Mouse (Mus musculus): ENCODE data around the gene Gm45021. TPM values are rescaled to one million over a fixed set of nuclear protein-coding genes. Genes with fewer than 3 reads are reported as not detected.

The Gm45021 gene
- polyA plus RNA-seq, 1 experiment from 2014 or later, result not detected

DNA sequence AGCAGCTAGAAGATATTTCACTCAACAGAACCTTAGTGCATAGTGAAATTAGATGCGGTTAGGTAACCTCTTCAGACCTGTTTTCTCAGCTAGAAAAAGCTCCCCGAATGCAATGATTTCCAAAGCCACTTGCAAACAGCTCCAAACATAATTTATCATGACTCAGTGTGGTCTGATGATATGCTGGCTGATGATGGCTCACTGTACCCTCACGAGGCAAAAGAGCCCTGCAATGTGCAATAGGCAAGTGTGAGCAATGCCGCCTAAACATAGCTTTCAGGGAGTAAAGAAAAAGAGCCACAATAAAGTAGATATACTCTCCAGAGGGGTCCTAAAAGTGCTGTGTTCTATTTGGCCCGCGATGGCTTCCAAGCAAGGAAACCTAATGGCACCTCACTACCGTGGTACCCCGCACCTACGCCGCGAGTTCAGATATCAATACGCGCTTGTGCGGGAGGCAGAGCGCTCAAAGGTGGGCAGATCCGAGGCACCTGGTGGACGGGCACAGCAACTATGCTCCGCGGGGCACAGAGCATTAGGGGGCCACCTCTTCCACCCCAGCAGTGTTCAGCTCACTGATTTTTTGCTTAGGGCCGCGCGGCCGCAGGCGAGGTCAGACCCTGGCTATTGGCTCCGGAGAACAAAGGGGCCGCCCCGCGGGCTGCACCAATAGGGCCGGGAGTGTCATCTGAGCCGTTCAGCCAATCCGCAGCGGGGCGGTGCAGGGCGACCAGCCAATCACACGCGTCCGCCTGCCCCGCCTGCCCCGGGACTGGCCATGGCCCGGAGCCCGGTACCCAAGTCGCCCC is 12.1 kb downstream of the Gm45021 start, which contains the start of gene Zfp775:
Zfp775 (plus strand) TSS at position 793 of the 809 bp plus-strand sequence.
- Histone ChIP-seq H3K27me3 (replicated peaks; ENCODE audit: control insufficient read depth, insufficient read depth, low read length) (no peaks in the 10 kb centered on the region), H3K4me1 (replicated peaks; ENCODE audit: control insufficient read depth, insufficient read depth, low read length) (0 out of 2 replicates have a peak, but pooled peaks cover 3% of the 10 kb centered on the region), H3K4me2 (replicated peaks; ENCODE audit: low read depth) (peak within 1 kb of the TSS; percentile 92), H3K36me3 (ENCODE audit: control insufficient read depth, insufficient read depth) (peaks cover 29% of the 10 kb centered on the region), H3K27ac (ENCODE audit: low read depth, low read length) (peak within 1 kb of the TSS; percentile 41; the same call in 1 of the 2 replicates), H3K9ac (ENCODE audit: low read depth, low read length) (peak within 1 kb of the TSS; percentile 59), H3K9me3 (ENCODE audit: control insufficient read depth) (no peaks in the 10 kb centered on the region), H3K4me3 (ENCODE audit: low read depth, low read length) (peak within 1 kb of the TSS; percentile 70)
- WGBS, result 4% methylated on average over 42 of the region's 42 CpGs
- no peak for TF ChIP-seq CTCF (IDR thresholded peaks at IDR 0.05; ENCODE audit: low read depth)
- peak; percentile 98 for ATAC-seq

- peak; percentile 74 for ATAC-seq
- WGBS, result under 1% methylated on average over 28 of the region's 28 CpGs
Measured at GRCm38 (mm10) chr6:48602080-48602741, 12.8 kb downstream of the Gm45021 start.

GRCm38 (mm10) chr6:48608124-48608523 is 18.7 kb downstream of the Gm45021 start:
- WGBS, result 70% methylated on average over 2 of the region's 2 CpGs
- Histone ChIP-seq H3K27me3 (replicated peaks; ENCODE audit: control insufficient read depth, insufficient read depth, low read length) (no peaks in the 10 kb centered on the region), H3K4me2 (replicated peaks; ENCODE audit: low read depth) (no peak overlapping the region), H3K9ac (ENCODE audit: low read depth, low read length) (no peak overlapping the region), H3K27ac (ENCODE audit: low read depth, low read length) (no peak overlapping the region), H3K4me3 (ENCODE audit: low read depth, low read length) (no peak overlapping the region), H3K4me1 (replicated peaks; ENCODE audit: control insufficient read depth, insufficient read depth, low read length) (no peaks in the 10 kb centered on the region), H3K9me3 (ENCODE audit: control insufficient read depth) (no peaks in the 10 kb centered on the region), H3K36me3 (ENCODE audit: control insufficient read depth, insufficient read depth) (no peaks in the 10 kb centered on the region)
- TF ChIP-seq CTCF (IDR thresholded peaks at IDR 0.05; ENCODE audit: low read depth), result no peak
- no peak for ATAC-seq

More at GRCm38 (mm10) chr6:48602080-48602741, 12.8 kb downstream of the Gm45021 start:
- no peak for TF ChIP-seq CTCF (IDR thresholded peaks at IDR 0.05; ENCODE audit: low read depth)
- Histone ChIP-seq H3K9me3 (ENCODE audit: control insufficient read depth) (no peaks in the 10 kb centered on the region), H3K27ac (ENCODE audit: low read depth, low read length) (peak overlapping the region; percentile 41; the same call in 1 of the 2 replicates), H3K4me3 (ENCODE audit: low read depth, low read length) (peak overlapping the region; percentile 70), H3K9ac (ENCODE audit: low read depth, low read length) (peak overlapping the region; percentile 59), H3K27me3 (replicated peaks; ENCODE audit: control insufficient read depth, insufficient read depth, low read length) (no peaks in the 10 kb centered on the region), H3K36me3 (ENCODE audit: control insufficient read depth, insufficient read depth) (peaks cover 21% of the 10 kb centered on the region), H3K4me2 (replicated peaks; ENCODE audit: low read depth) (peak overlapping the region; percentile 92), H3K4me1 (replicated peaks; ENCODE audit: control insufficient read depth, insufficient read depth, low read length) (0 out of 2 replicates have a peak, but pooled peaks cover 3% of the 10 kb centered on the region)

DNA sequence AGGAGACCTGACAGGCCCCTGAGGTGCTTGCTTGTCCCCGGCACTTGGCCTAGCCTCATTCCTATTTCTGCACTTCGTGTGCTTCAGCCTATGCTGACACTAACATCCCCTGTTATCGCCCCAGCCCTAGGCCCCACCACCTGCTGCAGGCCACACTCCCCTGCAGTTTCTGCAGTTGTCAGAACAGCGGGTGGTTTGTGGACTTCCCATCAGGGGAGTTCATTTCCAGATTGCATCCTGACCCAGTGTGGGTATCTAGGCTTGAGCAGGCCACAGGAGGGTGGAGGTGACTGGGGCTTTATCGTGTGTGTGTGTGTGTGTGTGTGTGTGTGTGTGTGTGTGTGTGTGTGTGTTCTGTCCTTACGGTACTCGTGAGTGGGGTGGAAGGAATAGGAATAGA is 20.1 kb downstream of the Gm45021 start:
- H3K4me3 ChIP-seq (ENCODE audit: low read depth, low read length), result no peak overlapping the region

GRCm38 (mm10) chr6:48610657-48611056 is 21.2 kb downstream of the Gm45021 start:
- Histone ChIP-seq H3K9me3 (ENCODE audit: control insufficient read depth) (no peaks in the 10 kb centered on the region), H3K27ac (ENCODE audit: low read depth, low read length) (no peak overlapping the region), H3K4me1 (replicated peaks; ENCODE audit: control insufficient read depth, insufficient read depth, low read length) (no peaks in the 10 kb centered on the region), H3K4me2 (replicated peaks; ENCODE audit: low read depth) (no peak overlapping the region), H3K9ac (ENCODE audit: low read depth, low read length) (no peak overlapping the region), H3K4me3 (ENCODE audit: low read depth, low read length) (no peak overlapping the region), H3K36me3 (ENCODE audit: control insufficient read depth, insufficient read depth) (peaks cover 8% of the 10 kb centered on the region; the same call in 1 of the 2 replicates), H3K27me3 (replicated peaks; ENCODE audit: control insufficient read depth, insufficient read depth, low read length) (no peaks in the 10 kb centered on the region)
- ATAC-seq, result no peak
- WGBS, result 51% methylated on average over 3 of the region's 3 CpGs
- TF ChIP-seq CTCF (IDR thresholded peaks at IDR 0.05; ENCODE audit: low read depth), result peak; percentile 52

More for the DNA sequence above, 20.1 kb downstream of the Gm45021 start:
- no peak for ATAC-seq
- H3K4me2 ChIP-seq (replicated peaks; ENCODE audit: low read depth), result no peak overlapping the region
- no peak overlapping the region for H3K27ac ChIP-seq (ENCODE audit: low read depth, low read length)
- TF ChIP-seq CTCF (IDR thresholded peaks at IDR 0.05; ENCODE audit: low read depth), result no peak
- H3K36me3 ChIP-seq (ENCODE audit: control insufficient read depth, insufficient read depth), result peaks cover 8% of the 10 kb centered on the region; the same call in 1 of the 2 replicates
- H3K4me1 ChIP-seq (replicated peaks; ENCODE audit: control insufficient read depth, insufficient read depth, low read length), result no peaks in the 10 kb centered on the region
- no peaks in the 10 kb centered on the region for H3K27me3 ChIP-seq (replicated peaks; ENCODE audit: control insufficient read depth, insufficient read depth, low read length)
- H3K9ac ChIP-seq (ENCODE audit: low read depth, low read length), result no peak overlapping the region
- no peaks in the 10 kb centered on the region for H3K9me3 ChIP-seq (ENCODE audit: control insufficient read depth)
- WGBS, result 69% methylated on average over 7 of the region's 7 CpGs

GRCm38 (mm10) chr6:48613464-48613863 is 24.1 kb downstream of the Gm45021 start:
- 92% methylated on average over 4 of the region's 4 CpGs for WGBS
- H3K27ac ChIP-seq (ENCODE audit: low read depth, low read length), result no peak overlapping the region
- no peaks in the 10 kb centered on the region for H3K27me3 ChIP-seq (replicated peaks; ENCODE audit: control insufficient read depth, insufficient read depth, low read length)
- no peak overlapping the region for H3K9ac ChIP-seq (ENCODE audit: low read depth, low read length)
- H3K4me1 ChIP-seq (replicated peaks; ENCODE audit: control insufficient read depth, insufficient read depth, low read length), result no peaks in the 10 kb centered on the region
- no peak for ATAC-seq
- H3K4me2 ChIP-seq (replicated peaks; ENCODE audit: low read depth), result no peak overlapping the region
- H3K4me3 ChIP-seq (ENCODE audit: low read depth, low read length), result no peak overlapping the region
- H3K9me3 ChIP-seq (ENCODE audit: control insufficient read depth), result no peaks in the 10 kb centered on the region
- no peak for TF ChIP-seq CTCF (IDR thresholded peaks at IDR 0.05; ENCODE audit: low read depth)
- peaks cover 13% of the 10 kb centered on the region; the same call in 1 of the 2 replicates for H3K36me3 ChIP-seq (ENCODE audit: control insufficient read depth, insufficient read depth)

Measured in intestine, postnatal 0 days (tissue).